Mouse (Mus musculus) liver, embryonic 14.5 days (tissue): Measurements from ENCODE around the gene Pmf1.

ENCODE experiments used
- CTCF ChIP-seq: IDR thresholded peaks from 2 replicates; pipeline ENCODE4 v1.5.1; 2016; ENCODE audit warnings: antibody characterized with exemption, low read depth, control low read depth
- EP300 ChIP-seq: IDR thresholded peaks from 2 replicates; pipeline ENCODE4 v1.6.1; 2016; ENCODE audit warnings: antibody characterized with exemption, low read depth

- no peak for TF ChIP-seq CTCF
- no peak for TF ChIP-seq EP300
These were observed 1.2 kb downstream of the Pmf1 start for GRCm38 (mm10) chr3:88408953-88409352.
